Mouse (Mus musculus): Measurements from ENCODE around the gene Gas2l2. TPM values are rescaled to one million over a fixed set of nuclear protein-coding genes. Genes with fewer than 3 reads are reported as not detected.
A peak's percentile ranks its signal among the peaks of the same experiment; 100 is the strongest.

Gas2l2 gene
- polyA plus RNA-seq, 1 experiment from 2014 or later: not detected

DNA sequence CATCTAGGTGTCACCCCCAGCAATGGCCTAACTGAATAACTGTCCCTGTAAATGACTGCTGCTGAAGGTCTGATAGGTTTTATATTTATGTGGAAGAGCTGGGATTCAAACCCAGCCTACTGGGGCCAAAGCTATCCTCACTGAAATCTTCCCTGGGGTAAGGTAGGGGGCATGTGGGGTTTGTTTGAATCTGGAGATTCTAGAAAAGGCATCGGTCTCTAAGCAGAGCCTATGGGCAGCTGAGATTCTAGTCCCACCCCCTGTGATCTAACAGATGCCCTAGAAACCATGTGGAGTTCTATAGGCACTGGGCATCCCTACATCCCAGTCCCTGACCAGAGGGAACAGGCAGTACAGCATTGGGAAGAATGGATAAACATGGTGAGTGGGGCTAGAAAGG lies 8.1 kb upstream of the Gas2l2 start, which contains the start of gene 1700020L24Rik:
1700020L24Rik (plus strand) TSS at position 301 of the 400 bp plus-strand sequence.
- no peaks in the 10 kb centered on the region for H3K9me3 ChIP-seq (ENCODE audit: control insufficient read depth, low read length)
- H3K4me1 ChIP-seq (ENCODE audit: control insufficient read depth, insufficient read depth, low read length): 0 out of 2 replicates have a peak, but pooled peaks cover 2% of the 10 kb centered on the region
- peaks cover 16% of the 10 kb centered on the region for H3K27me3 ChIP-seq (ENCODE audit: control insufficient read depth, insufficient read depth, low read length)
- H3K9ac ChIP-seq (ENCODE audit: low read length): no peak within 1 kb of the TSS
- no peak within 1 kb of the TSS for H3K27ac ChIP-seq (ENCODE audit: low read depth, low read length)
- H3K4me3 ChIP-seq (ENCODE audit: low read depth, low read length): no peak within 1 kb of the TSS
- DNase-seq (ENCODE audit: low spot score, missing footprints) (no peak), ATAC-seq (ENCODE audit: low FRiP score) (no peak)
- no peak within 1 kb of the TSS for H3K4me2 ChIP-seq
- WGBS: 89% methylated on average over 1 of the region's 1 CpGs
- no peaks in the 10 kb centered on the region for H3K36me3 ChIP-seq (ENCODE audit: control insufficient read depth, insufficient read depth, low read length)

DNA sequence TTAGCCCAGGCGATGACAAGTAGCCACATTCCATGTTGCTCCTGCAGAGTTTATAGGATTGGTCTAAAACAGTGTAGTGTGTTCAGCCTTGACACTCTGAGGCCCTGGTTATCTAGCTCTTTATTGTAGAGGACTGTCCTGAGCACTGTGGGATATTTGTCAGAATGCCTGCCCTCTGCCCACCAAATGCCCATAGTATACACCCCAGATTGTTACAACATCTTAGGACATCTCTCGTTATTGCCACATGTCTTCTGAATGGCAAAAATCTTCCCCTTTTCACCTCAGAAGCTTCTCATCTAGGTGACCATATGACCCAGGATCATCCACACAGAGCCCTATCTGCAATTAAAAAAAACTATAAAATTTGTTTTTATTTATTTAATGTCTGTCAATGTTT lies 3.3 kb upstream of the Gas2l2 start:
- DNase-seq (ENCODE audit: low spot score, missing footprints) (no peak), ATAC-seq (ENCODE audit: low FRiP score) (no peak)
- H3K27ac ChIP-seq (ENCODE audit: low read depth, low read length): no peak overlapping the region
- no peaks in the 10 kb centered on the region; the same call in 1 of the 2 replicates for H3K27me3 ChIP-seq (ENCODE audit: control insufficient read depth, insufficient read depth, low read length)
- 77% methylated on average over 2 of the region's 2 CpGs for WGBS
- no peak overlapping the region for H3K9ac ChIP-seq (ENCODE audit: low read length)
- H3K9me3 ChIP-seq (ENCODE audit: control insufficient read depth, low read length): no peaks in the 10 kb centered on the region
- 0 out of 2 replicates have a peak, but pooled peaks cover 2% of the 10 kb centered on the region for H3K4me1 ChIP-seq (ENCODE audit: control insufficient read depth, insufficient read depth, low read length)
- H3K36me3 ChIP-seq (ENCODE audit: control insufficient read depth, insufficient read depth, low read length): no peaks in the 10 kb centered on the region
- no peak overlapping the region for H3K4me2 ChIP-seq
- H3K4me3 ChIP-seq (ENCODE audit: low read depth, low read length): no peak overlapping the region

DNA sequence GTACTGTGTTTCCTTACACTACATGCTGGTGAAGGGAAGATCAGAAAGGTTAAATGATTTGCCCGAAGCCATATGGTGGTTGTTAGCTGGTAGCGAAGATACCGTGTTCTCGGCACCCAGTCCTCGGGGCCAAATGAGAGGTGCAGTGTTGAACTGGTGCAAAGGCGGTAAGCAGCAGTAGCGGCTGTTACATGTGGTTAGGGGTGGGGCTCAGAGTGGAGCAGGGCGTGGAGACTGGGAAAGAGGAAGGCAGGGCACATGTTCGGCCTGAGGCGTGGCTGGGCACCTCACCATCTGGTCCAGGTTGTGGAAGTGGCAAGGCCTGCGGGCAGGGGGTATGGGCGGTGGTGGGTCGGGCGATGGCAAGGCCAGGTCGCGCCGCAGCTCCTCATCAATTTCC lies 2.3 kb downstream of the Gas2l2 start:
- no peak overlapping the region for H3K27ac ChIP-seq (ENCODE audit: low read depth, low read length)
- 0 out of 2 replicates have a peak, but pooled peaks cover 2% of the 10 kb centered on the region for H3K4me1 ChIP-seq (ENCODE audit: control insufficient read depth, insufficient read depth, low read length)
- no peak for ATAC-seq (ENCODE audit: low FRiP score)
- no peaks in the 10 kb centered on the region for H3K9me3 ChIP-seq (ENCODE audit: control insufficient read depth, low read length)
- no peak overlapping the region for H3K4me2 ChIP-seq
- no peak overlapping the region for H3K9ac ChIP-seq (ENCODE audit: low read length)
- WGBS: 42% methylated on average over 14 of the region's 17 CpGs
- H3K4me3 ChIP-seq (ENCODE audit: low read depth, low read length): no peak overlapping the region
- no peak for DNase-seq (ENCODE audit: low spot score, missing footprints)
- no peaks in the 10 kb centered on the region; the same call in 1 of the 2 replicates for H3K27me3 ChIP-seq (ENCODE audit: control insufficient read depth, insufficient read depth, low read length)
- H3K36me3 ChIP-seq (ENCODE audit: control insufficient read depth, insufficient read depth, low read length): no peaks in the 10 kb centered on the region

DNA sequence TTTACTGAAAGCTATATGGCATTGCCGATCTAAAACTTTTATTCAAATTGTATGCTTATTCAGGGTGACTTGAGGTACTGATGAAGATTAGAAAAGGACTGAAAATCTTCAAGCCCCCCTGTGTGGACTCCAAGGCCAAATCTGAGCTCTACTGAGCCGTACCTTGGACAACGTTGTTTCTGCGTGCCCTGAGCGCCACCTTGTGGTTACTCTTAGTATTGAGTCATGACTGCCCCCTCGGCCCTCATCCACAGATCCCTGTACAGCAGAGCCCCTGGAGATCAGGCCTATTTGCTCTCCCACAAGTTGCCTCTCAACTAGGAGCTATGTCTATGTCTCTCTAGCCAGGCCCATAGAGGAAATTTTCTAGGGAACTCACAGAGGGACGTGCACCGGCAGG lies 4.6 kb downstream of the Gas2l2 start:
- WGBS: 8% methylated on average over 8 of the region's 8 CpGs
- no peaks in the 10 kb centered on the region for H3K9me3 ChIP-seq (ENCODE audit: control insufficient read depth, low read length)
- no peak overlapping the region for H3K27ac ChIP-seq (ENCODE audit: low read depth, low read length)
- no peak overlapping the region for H3K4me3 ChIP-seq (ENCODE audit: low read depth, low read length)
- H3K4me1 ChIP-seq (ENCODE audit: control insufficient read depth, insufficient read depth, low read length): 0 out of 2 replicates have a peak, but pooled peaks cover 2% of the 10 kb centered on the region
- H3K36me3 ChIP-seq (ENCODE audit: control insufficient read depth, insufficient read depth, low read length): no peaks in the 10 kb centered on the region
- no peak overlapping the region for H3K4me2 ChIP-seq
- H3K9ac ChIP-seq (ENCODE audit: low read length): no peak overlapping the region
- H3K27me3 ChIP-seq (ENCODE audit: control insufficient read depth, insufficient read depth, low read length): peaks cover 7% of the 10 kb centered on the region
- DNase-seq (ENCODE audit: low spot score, missing footprints) (peak; percentile 99), ATAC-seq (ENCODE audit: low FRiP score) (no peak)

DNA sequence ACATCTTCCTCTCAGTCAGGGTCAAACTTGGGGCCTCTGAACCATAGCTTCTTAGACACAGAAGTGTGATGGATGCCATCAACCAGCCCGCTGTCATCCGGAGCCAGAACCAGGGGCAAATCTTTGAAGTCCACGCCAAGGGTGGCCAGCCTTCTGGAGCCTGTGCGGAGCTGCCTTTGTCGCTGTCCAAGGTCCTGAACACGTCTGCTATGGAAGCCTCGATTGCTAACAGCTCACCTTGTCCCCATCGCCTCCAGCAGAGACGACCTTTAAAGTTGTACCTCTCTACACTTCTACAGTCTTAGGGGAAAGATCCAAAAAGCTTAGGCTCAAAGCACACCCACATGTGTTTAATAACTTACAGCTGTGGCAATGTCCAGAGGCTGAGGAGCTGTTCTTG lies 8.0 kb downstream of the Gas2l2 start:
- DNase-seq (ENCODE audit: low spot score, missing footprints) (peak; percentile 92), ATAC-seq (ENCODE audit: low FRiP score) (no peak)
- no peak overlapping the region for H3K4me3 ChIP-seq (ENCODE audit: low read depth, low read length)
- no peak overlapping the region for H3K4me2 ChIP-seq
- H3K4me1 ChIP-seq (ENCODE audit: control insufficient read depth, insufficient read depth, low read length): no peaks in the 10 kb centered on the region
- H3K27me3 ChIP-seq (ENCODE audit: control insufficient read depth, insufficient read depth, low read length): peaks cover 27% of the 10 kb centered on the region
- H3K9ac ChIP-seq (ENCODE audit: low read length): no peak overlapping the region
- H3K9me3 ChIP-seq (ENCODE audit: control insufficient read depth, low read length): no peaks in the 10 kb centered on the region
- WGBS: 5% methylated on average over 9 of the region's 9 CpGs
- no peaks in the 10 kb centered on the region for H3K36me3 ChIP-seq (ENCODE audit: control insufficient read depth, insufficient read depth, low read length)
- no peak overlapping the region for H3K27ac ChIP-seq (ENCODE audit: low read depth, low read length)

DNA sequence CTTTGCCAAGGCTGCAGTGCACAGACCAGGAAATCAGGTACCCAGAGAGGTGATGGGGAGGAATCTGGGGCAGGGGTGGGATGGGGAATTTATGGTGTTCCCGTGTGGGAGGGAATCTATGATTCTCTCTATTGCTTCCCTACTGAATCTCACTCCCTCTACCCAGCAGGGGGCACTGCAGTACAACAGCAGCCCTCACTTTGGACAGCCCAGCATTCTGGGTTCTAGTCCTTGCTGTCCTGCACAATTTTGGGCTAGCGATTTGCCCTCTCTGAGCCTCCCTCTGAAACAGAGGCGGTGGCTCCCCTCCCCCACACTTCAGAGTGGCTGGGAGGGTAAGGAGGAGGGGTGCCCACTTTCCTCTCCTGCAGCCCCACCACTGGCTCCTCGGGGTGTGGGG lies 8.9 kb downstream of the Gas2l2 start:
- Histone ChIP-seq H3K9ac (ENCODE audit: low read length) (no peak overlapping the region), H3K27ac (ENCODE audit: low read depth, low read length) (no peak overlapping the region), H3K4me3 (ENCODE audit: low read depth, low read length) (no peak overlapping the region), H3K4me2 (no peak overlapping the region), H3K27me3 (ENCODE audit: control insufficient read depth, insufficient read depth, low read length) (peaks cover 27% of the 10 kb centered on the region), H3K36me3 (ENCODE audit: control insufficient read depth, insufficient read depth, low read length) (no peaks in the 10 kb centered on the region), H3K9me3 (ENCODE audit: control insufficient read depth, low read length) (no peaks in the 10 kb centered on the region), H3K4me1 (ENCODE audit: control insufficient read depth, insufficient read depth, low read length) (no peaks in the 10 kb centered on the region)
- DNase-seq (ENCODE audit: low spot score, missing footprints): no peak
- WGBS: 49% methylated on average over 4 of the region's 4 CpGs
- ATAC-seq (ENCODE audit: low FRiP score): 0 out of 2 replicates have a peak, but pooled peaks have one; percentile 8

DNA sequence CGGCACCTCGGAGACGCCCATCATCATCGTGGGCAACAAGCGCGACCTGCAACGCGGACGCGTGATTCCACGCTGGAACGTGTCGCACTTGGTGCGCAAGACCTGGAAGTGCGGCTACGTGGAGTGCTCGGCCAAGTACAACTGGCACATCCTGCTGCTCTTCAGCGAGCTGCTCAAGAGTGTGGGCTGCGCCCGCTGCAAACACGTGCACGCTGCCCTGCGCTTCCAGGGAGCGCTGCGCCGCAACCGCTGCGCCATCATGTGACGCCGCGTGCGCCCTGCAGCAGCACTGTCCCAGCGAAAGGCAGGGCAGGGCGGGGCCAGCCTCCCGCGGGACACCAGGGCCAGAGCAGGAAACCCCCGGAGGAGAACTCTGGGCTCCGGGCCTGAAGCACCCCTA lies 10.7 kb downstream of the Gas2l2 start:
- Histone ChIP-seq H3K9me3 (ENCODE audit: control insufficient read depth, low read length) (no peaks in the 10 kb centered on the region), H3K4me3 (ENCODE audit: low read depth, low read length) (no peak overlapping the region), H3K4me1 (ENCODE audit: control insufficient read depth, insufficient read depth, low read length) (no peaks in the 10 kb centered on the region), H3K36me3 (ENCODE audit: control insufficient read depth, insufficient read depth, low read length) (no peaks in the 10 kb centered on the region), H3K4me2 (peak overlapping the region; percentile 19), H3K27ac (ENCODE audit: low read depth, low read length) (no peak overlapping the region), H3K27me3 (ENCODE audit: control insufficient read depth, insufficient read depth, low read length) (peaks cover 27% of the 10 kb centered on the region), H3K9ac (ENCODE audit: low read length) (no peak overlapping the region)
- DNase-seq (ENCODE audit: low spot score, missing footprints): no peak
- WGBS: 6% methylated on average over 38 of the region's 38 CpGs
- peak; percentile 58; the same call in 1 of the 2 replicates for ATAC-seq (ENCODE audit: low FRiP score)

DNA sequence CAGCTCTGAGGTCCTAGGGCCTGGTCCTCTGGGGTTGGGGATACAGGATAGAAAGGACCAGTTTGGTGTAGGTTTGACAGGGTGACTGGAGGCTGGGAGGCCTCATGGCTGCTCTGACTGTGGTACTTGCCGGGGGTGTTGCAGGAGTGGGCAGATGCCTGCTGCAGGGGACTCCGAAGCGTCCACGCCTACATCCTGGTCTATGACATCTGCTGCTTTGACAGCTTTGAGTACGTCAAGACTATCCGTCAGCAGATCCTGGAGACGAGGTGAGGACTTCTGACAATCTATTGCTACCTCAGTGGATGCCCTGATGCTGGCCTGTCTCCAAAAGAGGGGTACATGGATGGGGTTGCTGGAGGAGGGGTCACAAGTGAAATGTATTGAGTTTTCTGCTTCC lies 11.5 kb downstream of the Gas2l2 start:
- DNase-seq (ENCODE audit: low spot score, missing footprints) (no peak), ATAC-seq (ENCODE audit: low FRiP score) (no peak)
- H3K27ac ChIP-seq (ENCODE audit: low read depth, low read length): no peak overlapping the region
- WGBS: 85% methylated on average over 7 of the region's 7 CpGs
- H3K4me1 ChIP-seq (ENCODE audit: control insufficient read depth, insufficient read depth, low read length): no peaks in the 10 kb centered on the region
- H3K27me3 ChIP-seq (ENCODE audit: control insufficient read depth, insufficient read depth, low read length): peaks cover 27% of the 10 kb centered on the region
- no peaks in the 10 kb centered on the region for H3K9me3 ChIP-seq (ENCODE audit: control insufficient read depth, low read length)
- H3K36me3 ChIP-seq (ENCODE audit: control insufficient read depth, insufficient read depth, low read length): no peaks in the 10 kb centered on the region
- no peak overlapping the region for H3K4me3 ChIP-seq (ENCODE audit: low read depth, low read length)
- no peak overlapping the region for H3K4me2 ChIP-seq
- H3K9ac ChIP-seq (ENCODE audit: low read length): no peak overlapping the region

DNA sequence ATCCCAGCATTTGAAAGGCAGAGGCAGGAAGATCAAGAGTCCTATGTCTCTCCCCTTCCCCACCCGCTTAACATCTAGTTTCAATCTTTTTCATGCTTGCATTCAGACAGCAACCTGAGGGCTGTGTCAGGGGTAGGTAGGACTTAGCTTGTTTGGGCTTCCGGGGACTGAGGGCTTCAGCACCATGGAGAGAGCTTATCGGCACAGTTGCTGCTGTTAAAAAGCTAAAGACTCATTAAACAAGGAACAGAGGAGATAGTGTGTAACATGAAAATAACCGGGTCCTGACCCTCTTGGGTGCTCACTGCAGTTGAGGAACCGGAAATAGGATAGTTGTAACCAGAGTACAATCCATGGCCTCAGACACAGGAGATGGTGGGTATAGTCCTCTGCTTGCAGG lies 12.2 kb downstream of the Gas2l2 start:
- Histone ChIP-seq H3K4me1 (ENCODE audit: control insufficient read depth, insufficient read depth, low read length) (no peaks in the 10 kb centered on the region), H3K27ac (ENCODE audit: low read depth, low read length) (no peak overlapping the region), H3K9ac (ENCODE audit: low read length) (no peak overlapping the region), H3K4me2 (no peak overlapping the region), H3K4me3 (ENCODE audit: low read depth, low read length) (no peak overlapping the region), H3K27me3 (ENCODE audit: control insufficient read depth, insufficient read depth, low read length) (peaks cover 27% of the 10 kb centered on the region), H3K9me3 (ENCODE audit: control insufficient read depth, low read length) (no peaks in the 10 kb centered on the region), H3K36me3 (ENCODE audit: control insufficient read depth, insufficient read depth, low read length) (no peaks in the 10 kb centered on the region)
- ATAC-seq (ENCODE audit: low FRiP score) (no peak), DNase-seq (ENCODE audit: low spot score, missing footprints) (peak; percentile 91)
- 18% methylated on average over 5 of the region's 5 CpGs for WGBS

All from midbrain, embryonic 11.5 days (tissue).